Mouse (Mus musculus) C2C12 (cell line): Measurements from ENCODE around the gene Eps15l1.

Source experiments
- CEBPB ChIP-seq: IDR thresholded peaks from one replicate; pipeline ENCODE4 v1.6.1; 2011; ENCODE audit warnings: low read depth, mild to moderate bottlenecking, control low read depth, moderate library complexity
- CTCF ChIP-seq: IDR thresholded peaks from one replicate; pipeline ENCODE4 v1.5.1; 2011; ENCODE audit not compliant: control insufficient read depth, insufficient read depth, insufficient read length
- MAX ChIP-seq: IDR thresholded peaks from one replicate; pipeline ENCODE4 v1.6.1; 2011; ENCODE audit warnings: mild to moderate bottlenecking, control low read depth
- MYOG ChIP-seq: IDR thresholded peaks from one replicate; pipeline ENCODE4 v1.6.1; 2011; ENCODE audit not compliant: control insufficient read depth, insufficient read length; ENCODE audit errors: extremely low read depth
- USF1 ChIP-seq: IDR thresholded peaks from one replicate; pipeline ENCODE4 v1.6.1; 2011; ENCODE audit warnings: low read depth, mild to moderate bottlenecking, control low read depth, moderate library complexity

- TF ChIP-seq CTCF = no peak
- no peak for TF ChIP-seq MYOG
- TF ChIP-seq MAX = no peak
- no peak for TF ChIP-seq CEBPB
- no peak for TF ChIP-seq USF1
Observed at GRCm38 (mm10) chr8:72308276-72308675, 113.0 kb downstream of the Eps15l1 start.
